Mouse (Mus musculus) neural tube, postnatal 0 days (tissue): ENCODE measurements around the gene Tmc5. TPM values are rescaled to one million over a fixed set of nuclear protein-coding genes. Genes with fewer than 3 reads are reported as not detected.

Experiments used
- polyA plus RNA-seq: library from polyadenylated mRNA; unstranded; fragments of >200 nt; fragmentation: Nextera tagmentation; extraction: Ambion mirVana; gene quantifications from 2 replicates; pipeline ENCODE4 v1.2.1, GENCODE M21; 2015

The Tmc5 gene
- 0.19 and 0.27 TPM in 2 replicates for polyA plus RNA-seq

GRCm38 (mm10) chr7:118597201-118597600 lies at the start of gene Tmc5:
TSS of gene Tmc5 (plus strand) at chr7:118597297.

DNA sequence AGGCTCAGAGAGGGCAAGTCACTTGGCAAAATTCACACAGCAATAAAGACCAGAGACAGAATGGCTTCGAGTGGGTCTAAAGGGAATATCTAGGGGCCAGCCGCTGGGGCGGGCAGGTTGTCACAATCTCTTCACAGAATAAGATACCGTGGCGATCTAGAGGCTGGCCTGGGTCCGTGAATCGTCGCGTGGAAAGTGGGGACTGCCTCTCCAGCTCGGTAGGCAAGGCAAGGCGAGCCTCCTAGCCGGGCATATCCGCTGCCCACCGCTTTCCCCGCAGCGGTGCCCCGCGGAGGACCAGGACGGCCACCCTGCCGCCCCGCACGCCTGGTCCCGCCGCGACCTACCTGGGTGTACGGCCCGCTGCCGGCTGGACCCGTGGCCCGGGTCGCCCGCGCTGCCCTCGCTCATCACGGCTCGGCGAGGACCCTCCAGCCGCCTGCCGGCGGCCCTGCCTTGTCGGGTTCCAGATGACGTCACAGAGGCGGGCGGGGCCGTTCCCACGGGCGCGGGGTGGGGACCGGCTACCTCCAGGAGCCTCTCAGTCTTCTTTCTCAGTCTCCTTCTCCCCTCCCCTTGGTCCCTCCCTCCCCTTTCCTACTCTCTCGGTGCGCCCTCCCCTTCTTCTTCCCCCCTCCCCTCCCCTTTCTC lies 12.7 kb upstream of the Tmc5 start, which contains the start of gene Tmc7:
Gene Tmc7, minus strand, starts transcription at position 480 of the 651 bp plus-strand sequence.

GRCm38 (mm10) chr7:118705101-118705961 lies 108.2 kb downstream of the Tmc5 start, which contains the start of gene Gde1:
TSS of gene Gde1 (minus strand) at chr7:118705778.

GRCm38 (mm10) chr7:118712228-118713173 lies 115.4 kb downstream of the Tmc5 start, which contains the start of gene Ccp110:
TSS of gene Ccp110 (plus strand) at chr7:118712552.

Other genes starting within 250 kb of the Tmc5 start
- 31.7 and 34.4 TPM in 2 replicates for gene Syt17, start 149.1 kb upstream of the Tmc5 start, polyA plus RNA-seq
- 1.1 and 1.2 TPM in 2 replicates for gene Itpripl2, start 105.3 kb upstream of the Tmc5 start, polyA plus RNA-seq
- 149 and 151 TPM in 2 replicates for gene Coq7, start 63.9 kb upstream of the Tmc5 start, polyA plus RNA-seq
- gene Tmc7, start 12.6 kb upstream of the Tmc5 start, polyA plus RNA-seq: 5.7 and 6.5 TPM in 2 replicates
- gene Gde1, start 108.5 kb downstream of the Tmc5 start, polyA plus RNA-seq: 300 and 307 TPM in 2 replicates
- gene Ccp110, start 115.3 kb downstream of the Tmc5 start, polyA plus RNA-seq: 13.9 and 14.6 TPM in 2 replicates
- 74.9 and 84.2 TPM in 2 replicates for gene Vps35l, start 142.9 kb downstream of the Tmc5 start, polyA plus RNA-seq